Mouse (Mus musculus) limb, embryonic 13.5 days (tissue): ENCODE data around the gene Stn1. TPM values are rescaled to one million over a fixed set of nuclear protein-coding genes. Genes with fewer than 3 reads are reported as not detected.

Experiments used
- ATAC-seq: fragments of 200-750 bp; cut with Nextera tagmentation; 2 replicates; pipeline ENCODE4 v1.8.0; 2017; ENCODE audit warnings: low read depth, moderate number of reproducible peaks, moderate TSS enrichment; ENCODE audit not compliant: low FRiP score
- H3K27ac ChIP-seq: fragments of 300-500 bp; sonication (generic); 2 replicates; pipeline ENCODE4 v1.5.1; 2015; ENCODE audit warnings: inconsistent platforms, mild to moderate bottlenecking, moderate library complexity
- H3K27me3 ChIP-seq: fragments of 300-500 bp; sonication (generic); 2 replicates; pipeline ENCODE4 v1.6.1; 2015; ENCODE audit warnings: mild to moderate bottlenecking, inconsistent platforms
- H3K36me3 ChIP-seq: fragments of 300-500 bp; sonication (generic); 2 replicates; pipeline ENCODE4 v1.6.1; 2015; ENCODE audit warnings: inconsistent platforms, mild to moderate bottlenecking, moderate library complexity
- H3K4me1 ChIP-seq: fragments of 300-500 bp; sonication (generic); 2 replicates; pipeline ENCODE4 v1.6.1; 2015; ENCODE audit warnings: inconsistent platforms
- H3K4me2 ChIP-seq: fragments of 300-500 bp; sonication (generic); replicated peaks from 2 replicates; pipeline ENCODE4 v1.6.1; 2015; ENCODE audit warnings: inconsistent platforms, mild to moderate bottlenecking, moderate library complexity
- H3K4me3 ChIP-seq: fragments of 300-500 bp; sonication (generic); 2 replicates; pipeline ENCODE4 v1.5.1; 2015; ENCODE audit warnings: moderate library complexity, mild to moderate bottlenecking, inconsistent platforms
- H3K9ac ChIP-seq: fragments of 300-500 bp; sonication (generic); 2 replicates; pipeline ENCODE4 v1.6.1; 2015; ENCODE audit warnings: mild to moderate bottlenecking, inconsistent platforms
- H3K9me3 ChIP-seq: fragments of 300-500 bp; sonication (generic); 2 replicates; pipeline ENCODE4 v1.6.1; 2016; ENCODE audit warnings: inconsistent platforms
- WGBS: fragments of 180-500 bp; shearing (Covaris S2); methylation state at CpG from one replicate; pipeline ENCODE4 v1.1.7; 2015; 5-methylcytosine and 5-hydroxymethylcytosine counted together
- polyA plus RNA-seq: library from polyadenylated mRNA; unstranded; fragments of >200 nt; fragmentation: Nextera tagmentation; extraction: Ambion mirVana; gene quantifications from 2 replicates; pipeline ENCODE4 v1.2.1, GENCODE M21; 2015

The Stn1 gene
- polyA plus RNA-seq, 1 experiment from 2014 or later = 55.5 TPM

GRCm38 (mm10) chr19:47516879-47517278 is 20.4 kb downstream of the Stn1 start:
- Histone ChIP-seq H3K27me3 (no peaks in the 10 kb centered on the region), H3K4me3 (no peak overlapping the region), H3K4me1 (no peaks in the 10 kb centered on the region), H3K36me3 (peaks cover 62% of the 10 kb centered on the region), H3K27ac (no peak overlapping the region), H3K9ac (no peak overlapping the region), H3K4me2 (no peak overlapping the region), H3K9me3 (no peaks in the 10 kb centered on the region)
- WGBS = 92% methylated on average over 12 of the region's 12 CpGs
- ATAC-seq = no peak

- 75% methylated on average over 5 of the region's 5 CpGs for WGBS
- H3K9me3 ChIP-seq = no peaks in the 10 kb centered on the region
- no peaks in the 10 kb centered on the region for H3K27me3 ChIP-seq
- H3K9ac ChIP-seq = no peak overlapping the region
- no peak overlapping the region for H3K4me3 ChIP-seq
- no peak for ATAC-seq
- H3K36me3 ChIP-seq = peaks cover 60% of the 10 kb centered on the region
- no peaks in the 10 kb centered on the region for H3K4me1 ChIP-seq
- H3K4me2 ChIP-seq = no peak overlapping the region
- no peak overlapping the region for H3K27ac ChIP-seq
These were observed 22.2 kb downstream of the Stn1 start for GRCm38 (mm10) chr19:47515091-47515490.

GRCm38 (mm10) chr19:47513618-47513897 is 23.7 kb downstream of the Stn1 start:
- 82% methylated on average over 4 of the region's 4 CpGs for WGBS
- H3K9ac ChIP-seq = no peak overlapping the region
- H3K4me2 ChIP-seq = no peak overlapping the region
- H3K36me3 ChIP-seq = peaks cover 70% of the 10 kb centered on the region
- no peak for ATAC-seq
- H3K4me1 ChIP-seq = no peaks in the 10 kb centered on the region
- H3K27ac ChIP-seq = no peak overlapping the region
- H3K4me3 ChIP-seq = no peak overlapping the region
- H3K27me3 ChIP-seq = no peaks in the 10 kb centered on the region
- H3K9me3 ChIP-seq = no peaks in the 10 kb centered on the region

- no peak for ATAC-seq
- H3K4me1 ChIP-seq = 0 out of 2 replicates have a peak, but pooled peaks cover 3% of the 10 kb centered on the region
- no peak overlapping the region for H3K27ac ChIP-seq
- no peak overlapping the region for H3K4me2 ChIP-seq
- no peak overlapping the region for H3K9ac ChIP-seq
- WGBS = 85% methylated on average over 21 of the region's 21 CpGs
- H3K36me3 ChIP-seq = peaks cover 65% of the 10 kb centered on the region
- no peak overlapping the region for H3K4me3 ChIP-seq
- no peaks in the 10 kb centered on the region for H3K27me3 ChIP-seq
- no peaks in the 10 kb centered on the region for H3K9me3 ChIP-seq
These were observed 24.3 kb downstream of the Stn1 start for GRCm38 (mm10) chr19:47512794-47513617.

- WGBS = 70% methylated on average over 6 of the region's 6 CpGs
- no peaks in the 10 kb centered on the region for H3K27me3 ChIP-seq
- peaks cover 60% of the 10 kb centered on the region for H3K36me3 ChIP-seq
- no peak overlapping the region for H3K4me3 ChIP-seq
- no peak for ATAC-seq
- no peak overlapping the region for H3K27ac ChIP-seq
- H3K9me3 ChIP-seq = no peaks in the 10 kb centered on the region
- H3K4me2 ChIP-seq = no peak overlapping the region
- H3K9ac ChIP-seq = no peak overlapping the region
- H3K4me1 ChIP-seq = peaks cover 8% of the 10 kb centered on the region; the same call in 1 of the 2 replicates
These were observed 25.3 kb downstream of the Stn1 start for GRCm38 (mm10) chr19:47511958-47512357.

- 76% methylated on average over 7 of the region's 7 CpGs for WGBS
- Histone ChIP-seq H3K4me2 (no peak overlapping the region), H3K36me3 (peaks cover 54% of the 10 kb centered on the region)
These were observed 26.0 kb downstream of the Stn1 start for GRCm38 (mm10) chr19:47511294-47511675.

GRCm38 (mm10) chr19:47510473-47511293 is 26.6 kb downstream of the Stn1 start:
- Histone ChIP-seq H3K27me3 (no peaks in the 10 kb centered on the region), H3K27ac (peak overlapping the region; percentile 22; the same call in 1 of the 2 replicates), H3K4me2 (no peak overlapping the region), H3K36me3 (peaks cover 51% of the 10 kb centered on the region), H3K9me3 (no peaks in the 10 kb centered on the region), H3K4me1 (peaks cover 8% of the 10 kb centered on the region; the same call in 1 of the 2 replicates), H3K4me3 (no peak overlapping the region), H3K9ac (no peak overlapping the region)
- no peak for ATAC-seq
- 64% methylated on average over 25 of the region's 25 CpGs for WGBS

More at GRCm38 (mm10) chr19:47511294-47511675, 26.0 kb downstream of the Stn1 start:
- H3K27ac ChIP-seq = 0 out of 2 replicates have a peak overlapping the region, but pooled peaks have one; percentile 6
- no peak for ATAC-seq
- H3K9me3 ChIP-seq = no peaks in the 10 kb centered on the region
- H3K4me3 ChIP-seq = no peak overlapping the region
- no peaks in the 10 kb centered on the region for H3K27me3 ChIP-seq
- H3K4me1 ChIP-seq = peaks cover 8% of the 10 kb centered on the region; the same call in 1 of the 2 replicates
- no peak overlapping the region for H3K9ac ChIP-seq

- H3K4me2 ChIP-seq = no peak overlapping the region
These were observed 27.2 kb downstream of the Stn1 start for GRCm38 (mm10) chr19:47510135-47510472.

GRCm38 (mm10) chr19:47508771-47509281 is 28.5 kb downstream of the Stn1 start:
- H3K27me3 ChIP-seq = no peaks in the 10 kb centered on the region
- 0 out of 2 replicates have a peak overlapping the region, but pooled peaks have one; percentile 15 for H3K27ac ChIP-seq
- H3K4me3 ChIP-seq = no peak overlapping the region
- ATAC-seq = no peak
- H3K4me1 ChIP-seq = peaks cover 8% of the 10 kb centered on the region; the same call in 1 of the 2 replicates
- no peak overlapping the region for H3K9ac ChIP-seq
- no peaks in the 10 kb centered on the region for H3K9me3 ChIP-seq
- no peak overlapping the region for H3K4me2 ChIP-seq
- WGBS = 69% methylated on average over 5 of the region's 5 CpGs
- peaks cover 41% of the 10 kb centered on the region for H3K36me3 ChIP-seq

More at GRCm38 (mm10) chr19:47510135-47510472, 27.2 kb downstream of the Stn1 start:
- WGBS = 85% methylated on average over 7 of the region's 7 CpGs
- Histone ChIP-seq H3K4me1 (peaks cover 8% of the 10 kb centered on the region; the same call in 1 of the 2 replicates), H3K36me3 (peaks cover 51% of the 10 kb centered on the region), H3K9ac (no peak overlapping the region), H3K27me3 (no peaks in the 10 kb centered on the region), H3K4me3 (no peak overlapping the region), H3K27ac (peak overlapping the region; percentile 22; the same call in 1 of the 2 replicates), H3K9me3 (no peaks in the 10 kb centered on the region)
- ATAC-seq = no peak

- Histone ChIP-seq H3K4me1 (peaks cover 8% of the 10 kb centered on the region; the same call in 1 of the 2 replicates), H3K36me3 (peaks cover 39% of the 10 kb centered on the region), H3K4me3 (no peak overlapping the region), H3K27me3 (no peaks in the 10 kb centered on the region), H3K4me2 (no peak overlapping the region), H3K27ac (no peak overlapping the region; the same call in 1 of the 2 replicates), H3K9ac (no peak overlapping the region), H3K9me3 (no peaks in the 10 kb centered on the region)
- ATAC-seq = no peak
- WGBS = 77% methylated on average over 3 of the region's 3 CpGs
These were observed 29.1 kb downstream of the Stn1 start for GRCm38 (mm10) chr19:47508191-47508590.

- H3K36me3 ChIP-seq = peaks cover 38% of the 10 kb centered on the region
- H3K4me2 ChIP-seq = no peak overlapping the region
- ATAC-seq = no peak
- no peaks in the 10 kb centered on the region for H3K27me3 ChIP-seq
- WGBS = 61% methylated on average over 27 of the region's 27 CpGs
- H3K9ac ChIP-seq = no peak overlapping the region
- H3K9me3 ChIP-seq = no peaks in the 10 kb centered on the region
- H3K27ac ChIP-seq = no peak overlapping the region
- H3K4me3 ChIP-seq = no peak overlapping the region
- H3K4me1 ChIP-seq = peaks cover 8% of the 10 kb centered on the region; the same call in 1 of the 2 replicates
These were observed 29.9 kb downstream of the Stn1 start for GRCm38 (mm10) chr19:47507128-47508121.
